Mouse (Mus musculus) mouse embryonic stem cell (cell line): ENCODE data around the gene Smim24.

Source experiments
- in situ Hi-C, 2 experiments: fragments of 300-500 bp; cut with MboI; formaldehyde crosslinking; loops; 1 replicate in 1 of 2; 3 replicates in 1 of 2; pipeline ENCODE4 v1.14.3; 2019 to 2020; ENCODE audit warnings: low sequenced_read_pairs in 2 of 2, low pct_unique_long_range_greater_than_20kb in 1 of 2, mixed read lengths in 1 of 2; ENCODE audit not compliant: unreplicated experiment in 1 of 2

Gene Smim24

GRCm38 (mm10) chr10:81403511-81403910 is 10.7 kb downstream of the Smim24 start:
- in situ Hi-C loops: no loop called here

- in situ Hi-C loops: no loop called here
Measured at GRCm38 (mm10) chr10:81404082-81404481, 11.2 kb downstream of the Smim24 start.

DNA sequence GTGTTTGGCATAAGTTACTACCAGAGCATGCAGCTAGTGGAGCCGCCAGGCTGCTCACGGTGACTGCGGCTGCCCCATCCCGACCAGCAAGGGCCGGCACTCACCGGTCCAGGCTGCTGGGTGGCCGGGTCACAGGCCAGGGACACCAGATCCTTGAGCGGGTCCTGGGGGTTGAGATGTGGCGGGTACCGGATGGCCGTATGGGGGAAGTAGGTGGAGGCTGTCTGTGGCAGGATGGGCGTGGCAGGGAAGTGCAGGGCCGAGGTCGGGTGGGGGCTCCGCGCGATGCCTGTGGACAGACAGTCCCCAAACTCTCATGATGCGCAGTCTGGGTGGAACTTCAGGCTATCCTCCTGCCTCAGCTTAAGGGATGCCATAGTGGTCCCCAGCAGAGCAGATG is 11.9 kb downstream of the Smim24 start:
- in situ Hi-C loops: no loop called here

GRCm38 (mm10) chr10:81405588-81406201 is 12.8 kb downstream of the Smim24 start:
- in situ Hi-C loops: no loop called here

DNA sequence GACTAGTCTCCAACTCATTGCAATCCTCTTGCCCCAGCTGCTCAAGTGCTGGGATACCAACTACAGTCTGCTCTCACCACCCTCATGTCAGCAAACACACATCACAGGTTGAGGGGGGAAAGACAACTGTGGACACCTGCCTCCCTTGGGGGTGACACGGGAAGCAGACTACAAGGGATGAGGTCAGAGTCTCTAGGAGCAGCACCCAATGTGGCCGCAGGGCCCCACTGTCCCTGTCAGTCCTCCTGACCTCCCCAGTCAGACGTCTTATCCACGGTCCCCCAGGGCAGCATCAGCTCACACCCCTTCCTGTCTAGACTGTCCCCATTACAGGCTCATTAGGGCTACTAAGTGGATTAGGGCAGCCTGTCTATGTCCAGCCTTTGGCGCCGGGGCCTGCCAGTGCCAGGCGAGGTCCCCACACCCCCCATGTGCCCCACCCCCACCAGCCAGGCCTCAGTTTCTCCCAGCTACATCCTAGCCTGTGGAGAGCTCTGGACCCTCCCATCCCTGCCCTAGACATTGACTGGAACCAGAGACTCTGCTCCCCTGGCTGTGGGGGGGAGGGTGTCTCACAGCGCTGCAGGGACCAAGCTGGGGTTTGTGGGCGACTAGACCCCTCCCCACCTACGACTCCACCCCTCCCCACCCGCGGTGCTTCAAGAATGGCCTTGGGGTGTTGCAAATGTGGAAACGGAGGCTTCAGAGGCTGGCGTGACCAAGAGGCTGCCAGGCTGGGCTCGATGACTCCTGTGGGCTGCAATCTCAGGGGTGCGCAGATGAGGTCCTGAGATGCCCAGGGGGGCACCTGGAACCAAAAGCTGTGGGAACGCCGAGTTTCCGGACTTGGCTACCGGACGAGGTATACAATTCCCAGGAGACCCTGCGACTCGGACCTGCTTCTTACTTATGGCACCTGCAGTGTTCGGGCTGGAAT is 13.9 kb downstream of the Smim24 start:
- in situ Hi-C loops: no loop called here

GRCm38 (mm10) chr10:81407539-81408423 is 14.9 kb downstream of the Smim24 start:
- in situ Hi-C loops: no loop called here

- in situ Hi-C loops: no loop called here
Measured at GRCm38 (mm10) chr10:81408424-81408729, 15.5 kb downstream of the Smim24 start.

- in situ Hi-C loops: no loop called here
Measured at GRCm38 (mm10) chr10:81408871-81409291, 16.0 kb downstream of the Smim24 start.

GRCm38 (mm10) chr10:81409330-81409729 is 16.5 kb downstream of the Smim24 start:
- in situ Hi-C loops: no loop called here

GRCm38 (mm10) chr10:81410350-81410749 is 17.5 kb downstream of the Smim24 start:
- in situ Hi-C loops: no loop called here

GRCm38 (mm10) chr10:81410981-81411380 is 18.1 kb downstream of the Smim24 start:
- in situ Hi-C loops: no loop called here

DNA sequence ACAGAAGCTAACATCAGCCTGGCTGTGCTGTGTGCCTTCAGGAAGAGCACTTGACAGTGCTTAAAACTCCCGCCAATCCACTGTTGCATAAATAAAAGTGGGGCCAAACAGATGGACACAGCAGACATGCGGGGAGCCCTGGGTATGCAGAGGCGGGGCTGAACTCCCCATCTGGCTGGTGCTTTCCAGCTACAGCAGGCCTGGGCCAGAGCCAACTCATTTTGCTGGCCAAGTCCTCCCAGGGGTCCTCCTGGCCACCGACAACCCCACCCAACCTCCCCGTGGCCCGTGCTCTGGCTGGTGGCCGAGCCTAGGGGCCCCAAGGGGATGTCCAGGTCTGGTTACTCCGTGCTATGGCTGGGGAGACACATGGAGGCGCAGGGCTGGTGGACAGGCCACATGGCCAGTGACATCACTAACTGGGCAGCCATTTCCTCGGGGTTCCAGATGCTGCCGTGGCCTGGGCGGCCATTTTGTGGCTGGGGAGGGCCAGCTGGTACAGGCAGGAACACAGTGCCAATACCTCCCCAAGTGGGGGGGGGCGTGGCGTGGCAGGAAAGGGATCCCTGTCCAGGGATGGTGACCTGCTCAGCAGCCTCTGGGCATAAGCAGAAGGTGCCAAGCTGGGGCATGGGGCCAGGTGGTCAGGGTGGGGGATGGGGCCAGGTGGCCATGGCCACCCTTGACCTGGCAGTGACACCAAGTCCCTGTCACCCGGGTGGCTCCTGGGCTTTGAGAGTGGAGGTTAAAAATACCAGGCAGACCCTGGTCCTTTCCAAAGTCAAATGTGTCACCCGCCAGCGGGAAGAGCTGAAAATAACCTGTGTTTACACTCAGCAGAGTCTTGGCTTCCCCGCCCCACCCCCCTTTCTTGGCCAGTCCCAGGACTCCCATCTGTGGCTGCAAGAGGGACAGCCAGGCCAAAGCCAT is 18.9 kb downstream of the Smim24 start:
- in situ Hi-C loops: no loop called here

- in situ Hi-C loops: no loop called here
Measured at GRCm38 (mm10) chr10:81412586-81413309, 19.9 kb downstream of the Smim24 start.

- in situ Hi-C loops: no loop called here
Measured at GRCm38 (mm10) chr10:81413310-81414261, 20.7 kb downstream of the Smim24 start.

DNA sequence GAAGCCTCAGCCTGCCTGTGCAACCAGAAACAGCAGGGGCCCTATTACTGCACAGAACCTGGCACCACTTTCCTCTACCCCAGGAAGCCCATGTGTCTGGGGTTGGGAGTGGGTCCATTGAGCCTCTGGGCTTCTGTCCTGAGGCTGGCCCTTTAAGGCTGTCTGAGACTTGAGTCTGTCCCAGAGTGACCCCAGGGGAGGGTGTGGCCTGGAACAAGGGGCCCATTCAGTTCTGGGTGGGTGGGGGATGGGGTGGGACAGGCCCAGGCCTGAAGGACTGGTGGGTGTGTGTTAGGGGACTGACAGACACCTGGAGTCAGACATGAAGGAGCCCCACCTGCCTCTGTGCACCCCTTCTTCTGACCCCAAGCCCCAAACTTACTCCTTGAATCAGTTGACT is 21.8 kb downstream of the Smim24 start:
- in situ Hi-C loops: no loop called here

DNA sequence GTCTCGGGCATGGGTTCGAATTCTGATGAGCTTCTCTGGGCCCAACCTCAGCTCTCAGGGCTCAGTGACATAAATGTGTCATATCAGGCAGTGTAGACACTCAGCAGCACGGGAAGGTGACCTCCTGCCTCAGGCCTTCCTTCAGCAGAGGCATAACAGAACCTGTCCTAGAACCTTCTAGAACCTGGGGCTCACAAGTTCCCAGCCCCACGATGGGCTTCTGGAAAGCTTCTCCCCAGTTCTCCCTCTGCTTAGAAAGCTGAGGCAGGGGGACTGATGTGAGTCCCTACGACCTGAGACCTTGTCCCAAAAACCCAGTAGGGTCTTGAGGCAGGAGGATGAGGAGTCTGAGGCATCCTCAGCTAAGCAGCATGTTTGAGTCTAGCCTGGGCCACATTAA is 22.3 kb downstream of the Smim24 start:
- in situ Hi-C loops: no loop called here
